8 mouse cellular contexts compared by ENCODE assay signal in genomic region chr1:86581692-86582450, GRCm38 (mm10). TPM values are rescaled to one million over a fixed set of nuclear protein-coding genes. Genes with fewer than 3 reads are reported as not detected.
DNase-seq lines count a peak whose midpoint lies in the region; ATAC-seq and TF ChIP-seq lines count a peak whose summit lies in the region.

No protein-coding gene starts in this region.

- 2% methylated on average over 34 of the region's 38 CpGs for WGBS in embryonic facial prominence, embryonic 15.5 days
- 1% methylated on average over 34 of the region's 38 CpGs for WGBS in hindbrain, embryonic 16.5 days
- 2% methylated on average over 37 of the region's 38 CpGs for WGBS in liver, embryonic 14.5 days (ENCODE audit: insufficient replicate concordance)

- peak; percentile 78 for ATAC-seq in embryonic facial prominence, embryonic 15.5 days (ENCODE audit: insufficient number of reproducible peaks, low FRiP score, low TSS enrichment, low read depth)
- ATAC-seq in hindbrain, embryonic 16.5 days: peak; percentile 78
- ATAC-seq in liver, embryonic 14.5 days (ENCODE audit: insufficient read depth): peak; percentile 68

- H3K27me3 ChIP-seq in embryonic facial prominence, embryonic 15.5 days: no peaks in the 10 kb centered on the region
- H3K27me3 ChIP-seq in hindbrain, embryonic 16.5 days (replicated peaks; ENCODE audit: control insufficient read depth, insufficient read depth, low read length): no peaks in the 10 kb centered on the region
- no peaks in the 10 kb centered on the region for H3K27me3 ChIP-seq in liver, embryonic 14.5 days (ENCODE audit: control insufficient read depth, insufficient read depth, low read length)

- DNase-seq in ovary, adult 18-20 months (ENCODE audit: low spot score): peak; percentile 15
- no peak for DNase-seq in ovary, postnatal 14 days (ENCODE audit: low spot score)
- peak; percentile 21 for DNase-seq in adrenal gland, adult 8-10 months
- peak in 2 of 3 experiments; percentile 41 to 42 for DNase-seq in liver, embryonic 14.5 days (ENCODE audit: low read depth in 3 of 3, low spot score in 3 of 3)
- DNase-seq in naive thymus-derived CD4-positive, alpha-beta T cell, adult 2 months (ENCODE audit: low read depth): peak; percentile 29
- no peak for DNase-seq in adipocyte (ENCODE audit: low spot score)

- H3K4me2 ChIP-seq in embryonic facial prominence, embryonic 15.5 days (replicated peaks): peak overlapping the region; percentile 62
- H3K4me2 ChIP-seq in hindbrain, embryonic 16.5 days (ENCODE audit: low read length): peak overlapping the region; percentile 83
- H3K4me2 ChIP-seq in liver, embryonic 14.5 days (ENCODE audit: low read depth): peak overlapping the region; percentile 84

- H3K9ac ChIP-seq in embryonic facial prominence, embryonic 15.5 days: peak overlapping the region; percentile 79
- H3K9ac ChIP-seq in hindbrain, embryonic 16.5 days (ENCODE audit: low read depth, low read length): peak overlapping the region; percentile 89
- peak overlapping the region; percentile 89 for H3K9ac ChIP-seq in liver, embryonic 14.5 days (replicated peaks)

- no peak for TF ChIP-seq CTCF in liver, embryonic 14.5 days (IDR thresholded peaks at IDR 0.05; ENCODE audit: low read depth)

- peak overlapping the region; percentile 70 for H3K27ac ChIP-seq in embryonic facial prominence, embryonic 15.5 days (replicated peaks)
- peak overlapping the region; percentile 85 for H3K27ac ChIP-seq in hindbrain, embryonic 16.5 days (ENCODE audit: low read depth, low read length)
- peak overlapping the region; percentile 29; the same call in 1 of the 2 replicates for H3K27ac ChIP-seq in liver, embryonic 14.5 days

- no peaks in the 10 kb centered on the region for H3K36me3 ChIP-seq in embryonic facial prominence, embryonic 15.5 days
- no peaks in the 10 kb centered on the region for H3K36me3 ChIP-seq in hindbrain, embryonic 16.5 days (ENCODE audit: control insufficient read depth, insufficient read depth, low read length)
- H3K36me3 ChIP-seq in liver, embryonic 14.5 days (replicated peaks; ENCODE audit: control insufficient read depth, insufficient read depth, low read depth): no peaks in the 10 kb centered on the region; the same call in 1 of the 2 replicates

- H3K4me3 ChIP-seq in embryonic facial prominence, embryonic 15.5 days (replicated peaks): peak overlapping the region; percentile 78
- H3K4me3 ChIP-seq in hindbrain, embryonic 16.5 days (ENCODE audit: low read length): peak overlapping the region; percentile 92
- peak overlapping the region; percentile 76 to 89 for H3K4me3 ChIP-seq in liver, embryonic 14.5 days (ENCODE audit: insufficient read depth in 1 of 2, low read depth in 2 of 2, low read length in 2 of 2)

- peaks cover 19% of the 10 kb centered on the region for H3K4me1 ChIP-seq in embryonic facial prominence, embryonic 15.5 days
- peaks cover 15% of the 10 kb centered on the region for H3K4me1 ChIP-seq in hindbrain, embryonic 16.5 days (ENCODE audit: control insufficient read depth, insufficient read depth, low read depth, low read length)
- H3K4me1 ChIP-seq in liver, embryonic 14.5 days (replicated peaks; ENCODE audit: control insufficient read depth in 2 of 2, insufficient read depth in 2 of 2, low read length in 1 of 2): peaks cover 15 to 17% of the 10 kb centered on the region in 2 experiments

- TF ChIP-seq EP300 in liver, embryonic 14.5 days (IDR thresholded peaks at IDR 0.05; ENCODE audit: low read depth): no peak

- H3K9me3 ChIP-seq in embryonic facial prominence, embryonic 15.5 days (replicated peaks): no peaks in the 10 kb centered on the region
- no peaks in the 10 kb centered on the region for H3K9me3 ChIP-seq in hindbrain, embryonic 16.5 days (ENCODE audit: control insufficient read depth, low read length)
- no peaks in the 10 kb centered on the region for H3K9me3 ChIP-seq in liver, embryonic 14.5 days (ENCODE audit: control insufficient read depth, low read length)

RNA-seq across cellular contexts. Expression of gene Pde6d, which starts 0.6 kb away (rescaled TPM):
- total RNA-seq in adrenal gland, adult 8-10 months (2022): 10 to 100 TPM; 36.8 to 47.2 (median 42.3) TPM
- 70.9 and 74.7 TPM in 2 replicates for polyA plus RNA-seq in embryonic facial prominence, embryonic 15.5 days (2015; fragmentation: Nextera tagmentation; extraction: Ambion mirVana)
- polyA plus RNA-seq in hindbrain, embryonic 16.5 days (2015; fragmentation: Nextera tagmentation; extraction: Ambion mirVana): 103 and 113 TPM in 2 replicates
- 18.0 and 20.0 TPM in 2 replicates for polyA plus RNA-seq in liver, embryonic 14.5 days (2012; rRNA removed)
- polyA plus RNA-seq in liver, embryonic 14.5 days (2014; fragmentation: Nextera tagmentation; extraction: Ambion mirVana): 23.6 and 25.2 TPM in 2 replicates

RNA-seq across cellular contexts. Expression of gene Cops7b, which starts 0.8 kb away (rescaled TPM):
- 10 to 100 TPM; 13.1 to 16.3 (median 14.6) TPM for total RNA-seq in adrenal gland, adult 8-10 months (2022)
- polyA plus RNA-seq in embryonic facial prominence, embryonic 15.5 days (2015; fragmentation: Nextera tagmentation; extraction: Ambion mirVana): 39.1 and 41.2 TPM in 2 replicates
- 57.1 and 62.5 TPM in 2 replicates for polyA plus RNA-seq in hindbrain, embryonic 16.5 days (2015; fragmentation: Nextera tagmentation; extraction: Ambion mirVana)
- polyA plus RNA-seq in liver, embryonic 14.5 days (2012; rRNA removed): 16.3 and 16.5 TPM in 2 replicates
- 11.4 and 12.2 TPM in 2 replicates for polyA plus RNA-seq in liver, embryonic 14.5 days (2014; fragmentation: Nextera tagmentation; extraction: Ambion mirVana)

RNA-seq across cellular contexts. Expression of gene Ptma, which starts 55.3 kb away (rescaled TPM):
- 100 to 1,000 TPM; 448 to 514 (median 510) TPM for total RNA-seq in adrenal gland, adult 8-10 months (2022)
- 1,945 and 2,079 TPM in 2 replicates for polyA plus RNA-seq in embryonic facial prominence, embryonic 15.5 days (2015; fragmentation: Nextera tagmentation; extraction: Ambion mirVana)
- polyA plus RNA-seq in hindbrain, embryonic 16.5 days (2015; fragmentation: Nextera tagmentation; extraction: Ambion mirVana): 1,165 and 1,204 TPM in 2 replicates
- polyA plus RNA-seq in liver, embryonic 14.5 days (2012; rRNA removed): 466 and 1,286 TPM in 2 replicates
- polyA plus RNA-seq in liver, embryonic 14.5 days (2014; fragmentation: Nextera tagmentation; extraction: Ambion mirVana): 993 and 1,059 TPM in 2 replicates

Comparison
In these comparisons a context has a peak if more than half of its experiments do, and no peak if none do; other contexts are left out.
1. DNase-seq: peak in ovary, adult 18-20 months (single experiment), adrenal gland, adult 8-10 months (single experiment), liver, embryonic 14.5 days (2 of 3) and naive thymus-derived CD4-positive, alpha-beta T cell, adult 2 months (single experiment); none in ovary, postnatal 14 days (single experiment) and adipocyte (single experiment).
2. H3K27ac ChIP-seq: peak in every context shown above with its lines; median percentile 85 in hindbrain, embryonic 16.5 days; 70 in embryonic facial prominence, embryonic 15.5 days; 29 in liver, embryonic 14.5 days.
3. Peak in every context shown above with its lines, with median percentiles within 50 percentile points of each other: ATAC-seq, H3K4me2 ChIP-seq, H3K4me3 ChIP-seq and H3K9ac ChIP-seq.